Mouse (Mus musculus) gastrocnemius, postnatal 36 days (tissue): Measurements from ENCODE around the gene 4930404N11Rik. TPM values are rescaled to one million over a fixed set of nuclear protein-coding genes. Genes with fewer than 3 reads are reported as not detected.

Source experiments
- DNase-seq, 2 experiments: peaks; one replicate each; pipeline ENCODE4 v3.0.0; 2022
- intact Hi-C: fragments of 180-260 bp; cut with DNase I; formaldehyde crosslinking; loops from one replicate; pipeline ENCODE4 v1.15.1; 2025
- total RNA-seq, 2 experiments: library from RNA; stranded (reverse); gene quantifications; 2 replicates each; pipeline ENCODE4 v1.2.3; 2021

Gene 4930404N11Rik
- total RNA-seq, 2 experiments from 2014 or later: 0.37 to 0.41 TPM

DNA sequence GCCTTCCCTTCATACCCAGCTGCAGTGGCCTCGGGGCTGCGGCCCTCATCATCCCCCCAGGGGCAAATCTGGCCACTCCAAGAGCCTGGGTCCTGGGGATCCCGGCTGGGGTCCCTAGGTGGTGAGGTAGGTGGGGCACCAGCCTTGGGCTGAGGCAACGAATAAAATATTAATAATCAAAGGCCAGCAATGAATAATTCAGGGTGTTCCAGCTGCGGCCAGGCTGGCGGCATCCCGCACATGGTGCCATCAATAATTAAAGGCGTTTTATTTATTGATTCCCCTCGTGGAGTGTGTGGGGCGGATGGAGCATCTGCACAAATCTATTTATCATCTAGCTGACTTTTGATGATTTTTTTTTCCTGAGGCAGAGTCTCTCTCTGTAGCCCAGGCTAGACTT is 37.9 kb upstream of the 4930404N11Rik start:
- intact Hi-C loops: no loop called here
- no peak for DNase-seq

DNA sequence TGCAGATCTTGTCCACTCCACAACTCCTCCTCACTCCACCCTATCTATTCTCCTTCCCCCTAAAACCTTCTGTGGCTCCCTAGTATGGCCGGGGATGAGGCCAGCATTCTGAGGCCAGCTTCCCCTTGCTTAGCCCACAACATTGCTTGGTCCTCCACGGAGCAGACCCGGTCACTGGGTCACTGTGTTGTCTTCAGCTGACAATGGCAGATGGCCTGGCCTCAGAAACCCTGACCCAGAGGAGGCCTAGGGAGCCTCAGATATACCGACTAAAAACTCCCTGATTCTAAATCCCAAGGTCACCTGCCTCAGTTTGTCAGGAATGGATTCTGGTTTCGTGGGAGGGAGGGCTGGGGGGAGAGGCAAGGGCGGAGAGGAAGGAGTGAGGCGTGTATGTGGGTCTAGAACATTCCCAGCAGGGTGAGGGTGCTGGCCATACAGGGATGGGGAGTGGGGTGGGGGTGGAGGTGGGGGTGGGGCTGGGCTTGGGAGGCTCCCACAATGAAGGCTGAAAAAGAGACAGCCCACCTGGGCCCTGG is 36.7 kb upstream of the 4930404N11Rik start:
- intact Hi-C loops: no loop called here
- no peak for DNase-seq

DNA sequence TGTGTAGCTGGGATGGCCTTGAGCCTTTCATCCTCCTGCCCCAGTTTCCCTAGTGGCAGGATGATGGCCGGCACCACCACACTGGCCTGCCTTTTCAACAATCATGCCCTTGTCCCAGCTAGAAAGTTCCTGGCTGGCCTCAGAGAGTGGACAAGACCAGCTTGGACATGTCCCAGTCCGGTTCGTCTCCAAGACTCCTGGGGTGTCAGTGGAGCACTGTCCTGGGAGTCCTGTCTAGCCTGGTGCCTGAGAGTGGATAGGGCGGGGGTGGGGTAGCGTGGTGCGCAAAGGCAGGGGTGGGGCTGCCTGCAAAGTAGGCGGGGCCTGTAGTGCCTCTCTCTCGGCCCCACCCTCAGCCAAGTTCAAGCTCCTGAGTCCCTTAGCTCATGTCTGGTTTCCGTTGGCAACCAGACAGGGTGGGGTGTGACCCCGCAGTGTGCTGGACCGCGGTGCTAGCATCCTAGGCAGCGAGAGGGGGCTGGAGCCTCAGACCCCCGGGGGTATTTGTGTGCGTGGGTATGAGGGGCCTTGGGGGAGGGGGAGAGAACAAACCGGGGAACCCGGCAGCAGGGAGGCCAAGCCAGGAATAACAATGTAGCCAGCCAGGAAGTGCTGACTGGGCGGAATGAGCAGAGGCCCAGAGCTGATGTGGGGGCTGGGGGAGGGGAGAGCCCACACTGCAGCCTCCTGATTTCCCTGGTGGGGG is 36.1 kb upstream of the 4930404N11Rik start:
- intact Hi-C loops: no loop called here
- DNase-seq: peak in 1 of 2 experiments; percentile 77

DNA sequence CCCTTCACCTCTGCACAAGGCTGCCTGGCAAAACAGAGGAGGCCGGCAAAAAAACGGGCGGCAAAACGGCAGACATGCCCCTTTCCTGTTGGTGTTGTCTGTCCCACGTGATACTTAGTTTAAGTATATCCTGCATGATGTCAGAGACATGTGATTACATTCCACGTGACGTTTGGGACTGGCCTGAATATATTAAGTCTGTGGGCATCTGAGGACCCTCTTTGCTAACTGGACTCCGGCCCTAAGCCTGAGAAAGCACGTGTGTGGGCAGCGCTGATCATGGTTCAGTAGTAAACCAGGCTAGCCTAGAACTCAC is 35.5 kb upstream of the 4930404N11Rik start:
- intact Hi-C loops: no loop called here
- no peak for DNase-seq

DNA sequence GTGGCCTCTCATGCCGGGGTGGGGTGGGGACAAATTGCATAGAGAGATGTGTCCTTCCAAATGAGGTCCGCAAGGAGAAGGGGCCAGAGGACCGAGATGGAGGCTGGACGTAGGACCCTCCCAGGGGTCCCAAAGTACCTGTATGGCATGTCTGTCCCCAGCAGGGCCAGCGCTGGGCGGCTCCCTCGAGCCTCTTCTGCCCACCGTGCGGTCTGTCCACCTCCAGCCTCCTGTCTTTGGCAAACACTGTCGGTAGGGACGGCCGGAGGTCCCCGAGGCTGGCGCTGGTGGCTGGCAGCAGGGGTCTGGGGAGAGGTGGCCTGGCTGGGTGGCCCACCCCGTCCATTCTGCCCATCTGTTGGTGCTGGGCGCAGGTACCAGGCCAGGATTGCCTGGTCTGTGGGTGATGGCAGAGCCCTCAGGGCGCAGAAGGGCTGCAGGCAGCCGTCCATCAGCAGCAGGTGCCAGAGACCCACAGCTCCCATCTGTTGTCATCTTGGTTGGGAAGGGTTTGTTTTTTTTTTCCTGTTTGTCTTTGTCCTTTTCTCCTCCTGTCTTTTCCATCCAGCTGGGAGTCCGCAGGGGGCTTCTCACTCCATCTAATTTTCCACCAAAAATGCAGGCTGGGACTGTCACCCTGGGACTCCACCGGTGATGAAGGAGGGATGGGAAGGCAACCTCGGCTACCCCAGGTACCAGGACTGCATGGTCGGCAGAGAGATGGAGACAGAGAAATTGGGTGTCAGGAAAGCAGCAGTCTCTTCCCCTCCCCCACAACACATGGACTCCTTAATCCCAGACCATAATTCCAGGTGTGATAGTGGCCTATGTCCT is 35.0 kb upstream of the 4930404N11Rik start:
- intact Hi-C loops: no loop called here
- no peak for DNase-seq

DNA sequence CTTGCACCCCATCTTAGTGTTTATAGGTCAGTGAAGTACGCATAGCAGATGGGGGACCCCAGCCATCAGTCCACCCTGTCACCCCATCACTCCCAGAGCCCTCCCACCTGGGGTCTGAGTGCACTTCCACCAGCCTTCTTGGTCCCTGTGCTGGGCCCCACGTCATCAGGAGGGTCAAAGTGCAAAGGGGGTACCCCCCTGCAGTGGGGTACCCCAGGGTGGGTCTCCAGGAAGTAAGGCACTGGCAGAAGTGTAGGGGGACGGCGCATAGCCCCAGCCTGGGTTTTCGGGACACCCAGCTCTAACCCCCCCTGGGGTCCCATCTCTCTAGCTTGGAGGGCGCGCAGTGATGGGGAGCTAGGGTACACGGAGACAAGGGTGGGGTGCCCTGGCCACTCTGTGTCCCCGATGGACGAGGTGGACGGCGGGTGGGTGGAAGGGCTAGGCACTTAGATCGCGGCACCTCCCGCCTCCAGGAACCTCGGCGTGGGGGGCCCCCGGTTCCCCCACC is 34.2 kb upstream of the 4930404N11Rik start:
- intact Hi-C loops: no loop called here
- no peak for DNase-seq

DNA sequence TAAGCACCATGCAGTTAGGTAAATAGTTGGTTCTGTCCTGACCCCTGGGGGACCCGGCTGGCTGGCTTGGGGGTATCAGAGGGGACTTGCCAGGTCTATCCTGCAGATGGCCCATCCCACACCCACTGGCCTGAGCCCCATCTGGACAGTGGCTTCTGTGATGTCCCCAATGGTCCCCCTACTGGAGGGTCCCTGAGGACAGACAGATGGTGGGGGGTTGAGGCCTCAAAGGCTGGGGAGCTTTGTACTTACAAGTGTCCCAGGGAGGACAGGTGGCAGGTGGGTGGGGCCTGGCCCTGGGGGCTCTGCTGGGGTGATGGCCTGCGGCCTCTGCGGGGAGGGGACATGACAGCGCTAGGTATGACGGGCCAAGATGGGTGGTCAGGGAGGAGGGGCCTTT is 33.7 kb upstream of the 4930404N11Rik start:
- DNase-seq: no peak
- intact Hi-C loops: no loop called here

DNA sequence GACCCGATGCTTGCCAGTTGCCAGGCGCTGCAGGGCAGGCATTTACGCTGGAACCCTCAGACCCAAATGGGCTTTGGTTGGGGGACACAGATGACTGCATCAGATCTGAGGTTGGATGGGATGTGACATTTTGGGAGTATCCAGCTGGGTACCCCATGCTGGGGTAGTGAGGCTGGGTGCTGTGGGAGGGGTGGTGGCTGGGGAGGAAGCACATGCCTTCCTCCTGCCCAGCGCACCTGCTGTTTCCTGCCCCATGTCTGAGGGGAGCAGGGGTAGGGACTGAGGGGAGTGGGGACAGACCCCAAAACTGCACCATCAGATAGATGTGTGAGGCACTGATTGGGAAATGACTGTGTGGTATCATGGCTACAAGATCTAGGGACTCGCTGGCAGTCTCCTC is 31.1 kb upstream of the 4930404N11Rik start:
- no peak for DNase-seq
- intact Hi-C loops: no loop called here

DNA sequence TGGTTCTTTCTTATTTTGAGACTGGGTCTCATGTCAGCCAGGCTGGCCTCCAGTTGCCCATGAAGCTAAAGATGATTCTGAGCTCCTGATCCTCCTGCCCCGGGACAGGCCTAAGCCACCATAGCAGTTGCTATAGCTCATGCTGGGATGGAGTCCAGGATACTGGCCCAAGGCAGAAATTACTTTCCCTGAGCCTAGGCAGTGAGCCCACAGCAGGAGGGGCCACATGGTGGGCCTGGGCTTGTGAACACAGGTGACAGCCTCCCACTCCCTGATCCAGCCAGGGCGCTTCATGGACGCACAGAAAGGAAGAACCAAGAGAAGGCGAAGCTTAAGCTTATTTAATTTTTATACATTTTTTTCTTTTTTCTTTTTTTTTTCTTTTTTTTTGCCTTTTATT is 30.2 kb upstream of the 4930404N11Rik start:
- intact Hi-C loops: no loop called here
- no peak for DNase-seq

DNA sequence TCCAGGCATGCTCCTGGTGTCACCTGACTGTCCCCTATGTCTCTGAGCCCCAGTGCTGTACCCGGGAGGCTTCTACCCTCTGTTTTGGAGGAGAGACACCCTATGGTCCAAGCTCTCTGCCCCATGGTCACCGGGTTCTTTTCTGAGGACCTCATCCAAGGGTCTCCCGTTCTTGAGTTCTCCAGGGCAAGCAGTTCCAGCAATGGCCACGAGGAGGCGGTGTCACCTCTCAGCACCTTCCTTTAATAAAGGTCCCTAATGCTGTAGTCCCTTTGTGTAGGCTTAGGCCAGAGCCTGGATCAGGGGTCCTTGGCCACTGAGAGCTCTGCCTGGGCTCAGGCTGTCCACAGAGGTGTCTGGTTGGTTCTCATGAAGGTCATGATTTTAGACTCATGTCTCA is 29.5 kb upstream of the 4930404N11Rik start:
- intact Hi-C loops: no loop called here
- peak in 1 of 2 experiments; percentile 67 for DNase-seq

DNA sequence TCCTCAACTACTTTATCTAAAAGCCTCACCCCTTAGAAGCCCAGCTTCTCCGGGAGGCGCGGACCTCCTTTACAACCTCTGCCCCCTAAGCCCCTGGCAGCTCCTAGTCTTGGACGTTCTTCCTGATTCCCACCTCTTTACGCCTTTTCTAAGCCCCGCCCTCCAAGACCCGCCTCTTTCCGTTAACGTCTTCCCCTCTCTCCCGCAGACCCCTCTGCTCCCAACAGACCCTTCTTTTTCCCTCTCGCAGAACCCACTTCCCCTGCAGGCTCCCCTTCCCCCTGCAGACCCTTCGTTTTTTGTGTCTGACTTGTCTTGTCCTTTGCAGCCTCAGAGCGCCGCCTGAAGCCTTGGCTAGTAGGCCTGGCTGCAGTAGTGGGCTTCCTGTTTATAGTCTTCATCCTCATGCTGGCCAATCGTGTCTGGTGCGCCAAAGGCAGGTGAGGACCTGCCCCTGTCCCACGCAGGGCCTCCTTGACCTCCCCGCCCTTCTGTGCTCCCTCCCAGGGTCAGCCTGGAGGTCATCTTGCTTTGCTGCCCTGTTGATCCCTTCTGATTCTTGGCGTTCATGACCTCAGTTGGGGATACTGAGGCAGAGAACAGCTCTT is 27.9 kb upstream of the 4930404N11Rik start:
- intact Hi-C loops: loop anchor here (2.0 kb wide), 1 partner anchor 43 kb away; no protein-coding TSS in a partner anchor
- DNase-seq: no peak

DNA sequence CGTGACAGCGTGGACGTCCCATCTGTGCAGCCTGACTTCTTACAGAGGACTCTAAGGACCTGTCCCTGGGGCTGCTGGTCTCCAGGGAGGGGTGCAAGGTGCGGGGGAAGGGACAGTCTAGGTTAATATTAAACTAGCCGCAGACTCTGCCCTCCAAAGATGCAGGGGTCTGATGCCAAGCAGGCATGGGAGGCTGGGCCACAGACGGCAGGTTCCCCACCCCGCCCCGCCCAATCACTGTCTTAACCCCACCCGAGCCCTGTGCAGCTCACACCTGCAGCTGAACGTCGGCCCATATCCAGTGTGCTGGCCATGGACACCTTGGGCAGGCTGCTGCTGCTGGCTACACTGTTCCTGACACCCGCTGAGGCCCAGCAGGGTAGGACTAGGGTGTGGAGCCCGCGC is 27.2 kb upstream of the 4930404N11Rik start, which contains the start of gene Smim24:
TSS of gene Smim24 (plus strand) at position 271 of the 405 bp plus-strand sequence.
- no peak for DNase-seq
- intact Hi-C loops: loop anchor here (2.0 kb wide), 1 partner anchor 44 kb away; no protein-coding TSS in a partner anchor

DNA sequence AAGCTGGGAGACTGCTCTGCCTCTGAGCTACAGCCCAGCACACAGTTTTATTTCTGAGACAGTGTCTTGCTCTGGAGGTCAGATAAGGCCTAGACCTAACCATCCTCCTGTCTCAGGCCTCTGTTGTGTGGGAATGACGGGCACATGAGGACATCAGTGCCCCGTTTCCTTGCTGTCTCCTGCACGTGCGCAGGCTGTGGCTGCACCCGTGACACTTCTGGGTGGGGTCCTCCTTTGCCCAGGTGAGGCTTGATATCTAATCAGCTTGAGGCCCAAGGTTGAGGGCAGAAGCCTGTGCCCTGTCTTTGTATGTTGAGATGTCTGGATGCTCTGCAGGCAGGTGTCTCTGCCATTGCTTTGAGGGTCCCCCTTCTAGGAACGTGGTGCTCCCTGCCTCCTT is 26.7 kb upstream of the 4930404N11Rik start:
- DNase-seq: no peak
- intact Hi-C loops: loop anchor here (2.0 kb wide), 1 partner anchor 45 kb away; no protein-coding TSS in a partner anchor

DNA sequence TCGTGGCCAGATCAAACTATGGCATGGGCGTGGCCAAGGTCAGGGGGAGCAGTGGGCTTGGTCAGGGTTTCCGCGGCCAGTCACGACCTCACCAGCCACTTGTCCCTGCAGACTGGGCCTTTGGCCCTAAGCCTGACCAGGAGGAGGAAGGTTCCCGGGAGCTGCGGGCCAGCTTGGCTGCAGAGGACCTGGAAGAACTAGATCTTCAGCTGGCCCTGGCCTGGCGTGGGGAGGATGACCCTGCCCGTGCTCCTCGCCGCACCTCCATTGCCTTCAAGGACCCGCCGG is 25.0 kb upstream of the 4930404N11Rik start:
- intact Hi-C loops: loop anchor here (2.0 kb wide), 1 partner anchor 60 kb away; no protein-coding TSS in a partner anchor

DNA sequence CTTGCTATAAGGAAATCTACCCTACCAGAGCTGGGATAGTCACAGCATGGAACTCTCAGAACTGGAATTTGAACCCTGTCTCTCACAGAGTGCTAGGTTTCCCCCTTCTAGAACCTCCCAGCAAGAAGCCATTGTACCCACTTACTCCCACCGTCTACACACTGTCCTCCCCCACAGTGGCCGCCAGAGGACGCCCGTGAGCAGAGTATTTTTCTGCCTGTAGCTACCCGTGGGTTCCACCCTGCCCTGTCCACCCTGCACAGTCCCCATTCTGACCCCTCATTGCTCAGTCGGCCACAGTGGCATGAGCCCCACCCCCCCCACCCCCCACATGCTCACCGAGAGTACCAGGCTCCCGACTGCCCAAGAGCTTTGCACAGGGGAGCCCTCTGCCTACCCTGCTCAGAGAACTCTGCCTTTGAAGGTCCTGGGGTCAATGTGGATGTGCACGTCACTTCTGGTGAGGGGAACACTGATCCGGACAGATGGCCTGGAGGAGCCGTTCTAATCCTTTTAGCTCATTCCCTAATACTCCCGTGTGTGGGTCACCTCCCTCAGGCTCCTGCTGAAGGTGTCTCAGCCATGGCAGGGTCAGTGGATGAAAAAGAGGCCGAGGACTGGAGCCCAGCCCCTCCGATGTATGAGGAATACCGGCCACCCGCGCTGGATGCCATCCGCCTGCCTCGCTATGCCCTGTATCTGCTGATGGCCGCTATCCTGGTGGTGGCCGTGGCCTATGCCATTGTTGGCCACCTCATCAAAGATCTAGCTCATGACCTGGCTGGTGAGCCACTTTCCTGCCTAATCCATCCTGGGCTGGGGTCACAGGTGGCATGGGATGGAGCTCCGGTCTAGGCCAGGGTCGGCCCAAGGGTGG is 24.4 kb upstream of the 4930404N11Rik start:
- intact Hi-C loops: loop anchor here (2.0 kb wide), 1 partner anchor 61 kb away; no protein-coding TSS in a partner anchor
- DNase-seq: peak; percentile 68 to 79

More for the DNA sequence above, 25.0 kb upstream of the 4930404N11Rik start:
- DNase-seq: no peak

DNA sequence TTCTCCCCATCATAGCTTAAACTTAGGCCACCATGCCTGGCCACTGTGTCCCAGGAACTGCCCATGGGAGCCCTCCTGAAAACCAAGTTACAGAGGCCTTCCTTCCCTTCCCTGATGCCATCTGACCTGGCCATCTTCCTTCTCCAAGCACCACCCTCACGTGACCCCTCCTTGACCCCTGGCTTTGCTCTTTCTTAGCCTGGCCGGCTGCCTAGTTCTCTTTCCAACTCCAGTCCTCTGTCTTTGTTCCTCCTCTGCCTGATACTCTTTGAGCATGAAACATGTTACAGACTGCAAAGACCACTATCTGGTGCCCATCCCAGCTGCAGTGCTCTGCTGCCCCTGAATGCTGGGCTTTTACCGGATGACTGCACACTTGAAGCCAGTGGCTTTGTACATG is 23.8 kb upstream of the 4930404N11Rik start:
- intact Hi-C loops: no loop called here
- no peak for DNase-seq

DNA sequence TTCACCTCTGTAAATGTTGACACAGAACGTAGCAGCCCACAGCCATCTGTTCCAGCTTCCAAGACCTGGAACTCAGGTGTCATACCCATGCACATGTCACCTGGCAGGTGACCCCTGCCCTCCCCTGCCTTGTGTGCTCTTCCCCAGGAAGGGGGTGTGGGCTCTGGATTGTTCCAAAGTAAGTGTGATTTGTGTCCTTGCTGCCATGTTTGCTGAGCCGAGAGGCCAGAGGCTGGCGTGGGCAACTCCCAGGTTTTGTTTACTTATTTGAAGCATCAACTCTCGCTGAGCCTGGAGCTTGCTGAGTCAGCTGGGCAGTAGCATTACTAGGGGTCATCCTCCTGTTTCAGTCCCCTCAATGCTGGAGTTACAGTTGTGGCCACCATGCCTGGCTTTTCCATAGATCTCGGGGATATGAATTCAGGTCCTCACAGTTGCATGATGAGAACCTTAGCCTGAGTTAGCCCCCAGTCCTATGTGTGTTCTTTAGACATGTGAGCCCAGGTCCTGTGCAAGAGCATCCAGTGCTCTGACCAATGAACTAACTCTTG is 23.0 kb upstream of the 4930404N11Rik start, which contains the start of gene Gm48552:
TSS of gene Gm48552 (plus strand) at position 501 of the 551 bp plus-strand sequence.
- DNase-seq: no peak
- intact Hi-C loops: no loop called here

DNA sequence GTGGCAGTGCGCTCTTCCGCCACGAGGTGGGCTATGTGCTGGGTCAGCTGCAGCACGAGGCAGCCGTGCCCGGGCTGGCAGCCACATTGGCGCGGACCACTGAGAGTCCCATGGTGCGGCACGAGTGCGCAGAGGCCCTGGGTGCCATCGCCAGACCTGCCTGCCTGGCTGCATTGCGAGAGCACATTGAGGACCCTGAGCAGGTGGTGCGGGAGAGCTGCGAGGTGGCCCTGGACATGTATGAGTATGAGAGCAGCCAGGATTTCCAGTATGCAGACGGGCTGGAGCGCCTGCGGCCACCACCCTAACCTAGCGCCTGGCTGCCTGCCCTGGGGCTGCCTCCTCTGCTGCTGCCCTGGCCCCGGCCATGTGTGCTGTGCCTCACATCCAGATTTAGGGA is 22.1 kb upstream of the 4930404N11Rik start:
- intact Hi-C loops: no loop called here
- no peak for DNase-seq

DNA sequence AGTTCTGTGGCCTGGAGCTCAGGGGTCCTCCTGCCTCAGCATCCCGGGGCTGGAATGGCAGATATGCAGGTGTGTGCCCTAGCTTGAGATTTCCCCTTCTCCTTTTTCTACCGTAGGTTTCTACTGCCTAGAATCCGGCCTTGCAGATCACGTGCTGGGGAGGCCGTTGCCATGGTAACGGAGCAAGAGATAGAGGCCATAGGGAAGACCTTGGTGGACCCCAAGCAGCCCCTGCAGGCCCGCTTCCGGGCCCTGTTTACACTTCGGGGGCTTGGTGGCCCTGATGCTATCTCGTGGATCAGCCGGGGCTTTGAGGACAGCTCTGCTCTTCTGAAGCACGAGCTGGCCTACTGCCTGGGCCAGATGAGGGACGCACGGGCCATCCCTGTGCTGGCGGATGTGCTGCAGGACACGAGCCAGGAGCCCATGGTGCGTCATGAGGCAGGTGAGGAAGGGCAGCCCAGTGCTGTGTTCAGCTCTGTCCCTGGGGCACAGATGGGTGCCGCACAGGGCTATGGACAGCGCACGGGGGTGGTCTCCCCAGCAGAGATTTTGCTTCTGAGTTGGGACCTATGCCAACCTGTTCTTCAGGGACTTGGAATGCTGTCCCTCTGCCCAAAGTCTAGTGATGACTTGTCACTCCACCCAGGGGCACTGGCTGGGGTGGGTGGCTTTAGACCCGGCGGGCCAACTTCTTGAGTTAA is 20.1 kb upstream of the 4930404N11Rik start:
- intact Hi-C loops: no loop called here
- DNase-seq: no peak
